Mouse (Mus musculus) thymus, adult 2 months (tissue): Measurements from ENCODE around the gene Rrm1.

Source experiments
- CTCF ChIP-seq: fragments of 200-500 bp; IDR thresholded peaks from 2 replicates; pipeline ENCODE4 v1.5.1; 2012; ENCODE audit warnings: mild to moderate bottlenecking, control low read depth, low read length, moderate library complexity, borderline replicate concordance; ENCODE audit not compliant: control insufficient read depth, poor library complexity, insufficient read depth; ENCODE audit errors: extremely low read depth
- POLR2A ChIP-seq: fragments of 200-500 bp; IDR thresholded peaks from 2 replicates; pipeline ENCODE4 v1.6.1; 2012; ENCODE audit warnings: mild to moderate bottlenecking, low read length, control low read depth, moderate library complexity; ENCODE audit not compliant: control insufficient read depth, poor library complexity, insufficient read depth; ENCODE audit errors: extremely low read depth

DNA sequence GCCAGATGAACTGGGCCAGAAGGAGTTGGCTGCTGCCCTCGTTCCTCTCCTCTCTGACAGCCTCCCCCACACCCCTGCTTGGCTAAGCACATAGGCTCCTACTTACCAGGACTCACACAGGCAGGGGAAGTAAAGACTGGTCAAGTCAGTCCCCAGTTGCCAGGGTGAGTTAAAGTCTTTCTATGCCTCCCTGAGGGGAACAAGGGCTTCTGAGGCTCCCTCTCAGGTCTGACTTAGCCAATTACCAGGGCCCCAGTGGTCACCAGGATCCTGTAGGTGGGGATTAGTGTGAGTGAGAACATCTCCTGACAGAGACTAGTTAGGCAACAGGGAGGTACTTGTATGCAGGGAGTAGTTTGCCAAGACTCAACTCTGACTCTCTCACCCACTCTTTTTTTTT lies 46.7 kb downstream of the Rrm1 start, which contains the start of gene Olfr544:
- TF ChIP-seq CTCF (no peak), POLR2A (no peak)
